ENCODE assay signal across 24 mouse cellular contexts in genomic region chr10:59774141-59774534, GRCm38 (mm10).
A peak's percentile ranks its signal among the peaks of the same experiment; 100 is the strongest.
DNase-seq lines count a peak whose midpoint lies in the region; ATAC-seq and TF ChIP-seq lines count a peak whose summit lies in the region.
"Had no signal": no experiment of that assay in that cellular context is flagged by ENCODE, and none has a peak within 500 bp of the region (broad histone marks: within the 10 kb centered on the region; RNA-seq: fewer than 3 reads in every experiment).

No protein-coding gene starts in this region.

- no peaks in the 10 kb centered on the region for H3K79me2 ChIP-seq in liver, adult 2 months (ENCODE audit: control insufficient read depth, insufficient read depth, low read length)

- H3K36me3 ChIP-seq in forebrain, embryonic 14.5 days (ENCODE audit: control insufficient read depth, insufficient read depth, low read length): 0 out of 2 replicates have a peak, but pooled peaks cover 3% of the 10 kb centered on the region
- peaks cover 3% of the 10 kb centered on the region; the same call in 1 of the 2 replicates for H3K36me3 ChIP-seq in forebrain, embryonic 13.5 days (ENCODE audit: poor library complexity, severe bottlenecking)
- no peaks in the 10 kb centered on the region for H3K36me3 ChIP-seq in liver, adult 2 months (ENCODE audit: control insufficient read depth, insufficient read depth, low read length)
- peaks cover 3% of the 10 kb centered on the region; the same call in 1 of the 2 replicates for H3K36me3 ChIP-seq in neural tube, embryonic 15.5 days
- H3K36me3 ChIP-seq: heart, embryonic 12.5 days; stomach, embryonic 15.5 days had no signal

- 0 out of 2 replicates have a peak overlapping the region, but pooled peaks have one; percentile 44 for H3K27ac ChIP-seq in forebrain, embryonic 14.5 days (ENCODE audit: low read depth, low read length)
- H3K27ac ChIP-seq in forebrain, embryonic 13.5 days: no peak overlapping the region
- H3K27ac ChIP-seq in liver, adult 2 months (replicated peaks; ENCODE audit: insufficient read depth, low read depth, low read length): peak overlapping the region; percentile 18; the same call in 1 of the 2 replicates
- H3K27ac ChIP-seq in neural tube, embryonic 15.5 days (replicated peaks): 0 out of 2 replicates have a peak overlapping the region, but pooled peaks have one; percentile 33
- H3K27ac ChIP-seq: heart, adult 2 months; kidney, embryonic 15.5 days; limb, embryonic 10.5 days; limb, embryonic 15.5 days; stomach, embryonic 15.5 days had no signal

- no peaks in the 10 kb centered on the region for H3K27me3 ChIP-seq in forebrain, embryonic 14.5 days (replicated peaks; ENCODE audit: control insufficient read depth, insufficient read depth, low read length)
- H3K27me3 ChIP-seq in forebrain, embryonic 13.5 days: no peaks in the 10 kb centered on the region
- no peaks in the 10 kb centered on the region for H3K27me3 ChIP-seq in liver, adult 2 months (ENCODE audit: control insufficient read depth, insufficient read depth, low read length)
- no peaks in the 10 kb centered on the region for H3K27me3 ChIP-seq in neural tube, embryonic 15.5 days (replicated peaks)
- H3K27me3 ChIP-seq: heart, embryonic 12.5 days; kidney, embryonic 15.5 days; limb, embryonic 15.5 days; Patski; stomach, embryonic 15.5 days had no signal

- WGBS in forebrain, embryonic 14.5 days: 87% methylated on average over 3 of the region's 3 CpGs
- WGBS in forebrain, embryonic 13.5 days: 92% methylated on average over 3 of the region's 3 CpGs
- 25% methylated on average over 3 of the region's 3 CpGs for WGBS in liver, adult 2 months
- 72% methylated on average over 3 of the region's 3 CpGs for WGBS in neural tube, embryonic 15.5 days

- ATAC-seq in forebrain, embryonic 14.5 days: no peak
- ATAC-seq in forebrain, embryonic 13.5 days: no peak
- no peak for ATAC-seq in neural tube, embryonic 15.5 days (ENCODE audit: low FRiP score)
- ATAC-seq: inflammation-experienced regulatory T-cells, adult 6 months; Patski had no signal

- no peaks in the 10 kb centered on the region for H3K9me3 ChIP-seq in forebrain, embryonic 14.5 days (replicated peaks; ENCODE audit: control insufficient read depth, low read length)
- H3K9me3 ChIP-seq in forebrain, embryonic 13.5 days (replicated peaks): no peaks in the 10 kb centered on the region
- H3K9me3 ChIP-seq in neural tube, embryonic 15.5 days (replicated peaks): no peaks in the 10 kb centered on the region
- H3K9me3 ChIP-seq: heart, embryonic 12.5 days; kidney, embryonic 15.5 days; limb, embryonic 10.5 days; limb, embryonic 15.5 days; stomach, embryonic 15.5 days had no signal

- no peak overlapping the region for H3K4me3 ChIP-seq in forebrain, embryonic 14.5 days (ENCODE audit: low read depth, low read length)
- no peak overlapping the region for H3K4me3 ChIP-seq in forebrain, embryonic 13.5 days
- H3K4me3 ChIP-seq in liver, adult 2 months (ENCODE audit: insufficient read depth, low read depth, low read length): no peak overlapping the region
- H3K4me3 ChIP-seq in neural tube, embryonic 15.5 days (replicated peaks): no peak overlapping the region
- H3K4me3 ChIP-seq: heart, adult 2 months; heart, embryonic 12.5 days; kidney, embryonic 15.5 days; limb, embryonic 10.5 days; limb, embryonic 15.5 days; stomach, embryonic 15.5 days had no signal

- no peak overlapping the region for H3K4me2 ChIP-seq in forebrain, embryonic 14.5 days (ENCODE audit: low read length)
- H3K4me2 ChIP-seq in forebrain, embryonic 13.5 days: no peak overlapping the region
- no peak overlapping the region for H3K4me2 ChIP-seq in neural tube, embryonic 15.5 days
- H3K4me2 ChIP-seq: heart, embryonic 12.5 days; kidney, embryonic 15.5 days; limb, embryonic 15.5 days; stomach, embryonic 15.5 days had no signal

- peaks cover 6% of the 10 kb centered on the region; the same call in 1 of the 2 replicates for H3K4me1 ChIP-seq in forebrain, embryonic 14.5 days (ENCODE audit: control insufficient read depth, insufficient read depth, low read length)
- peaks cover 21% of the 10 kb centered on the region for H3K4me1 ChIP-seq in forebrain, embryonic 13.5 days
- H3K4me1 ChIP-seq in liver, adult 2 months (ENCODE audit: control insufficient read depth, insufficient read depth, low read length): peaks cover 19% of the 10 kb centered on the region
- H3K4me1 ChIP-seq in neural tube, embryonic 15.5 days: peaks cover 17% of the 10 kb centered on the region
- H3K4me1 ChIP-seq: kidney, embryonic 15.5 days; limb, embryonic 10.5 days; stomach, embryonic 15.5 days had no signal

- no peak for TF ChIP-seq POLR2A in liver, adult 2 months (IDR thresholded peaks at IDR 0.05; ENCODE audit: extremely low read depth, insufficient read depth, low read length)

- TF ChIP-seq CTCF in liver, adult 2 months (IDR thresholded peaks at IDR 0.05; ENCODE audit: low read depth, low read length): no peak

- no peak for DNase-seq in forebrain, embryonic 14.5 days (ENCODE audit: low spot score)
- peak; percentile 85 for DNase-seq in liver, adult 2 months (ENCODE audit: extremely low read depth, low read depth, low spot score)
- DNase-seq in liver: no peak
- no peak for DNase-seq in neural tube, embryonic 10.5 days (ENCODE audit: extremely low spot score, low spot score)
- no peak for DNase-seq in left cerebral cortex, adult 11 months (ENCODE audit: low spot score)
- DNase-seq: adrenal gland, postnatal 10 days; cerebellum, adult 11 months; cerebellum, adult 9-10 months; cerebellum, postnatal 36 days; heart, adult 2 months; heart, postnatal 4 days; kidney, adult 18-20 months; kidney, postnatal 36 days; lung, postnatal 36 days; right cerebral cortex, postnatal 25 days had no signal

- H3K9ac ChIP-seq in forebrain, embryonic 14.5 days (ENCODE audit: low read length): no peak overlapping the region
- H3K9ac ChIP-seq in forebrain, embryonic 13.5 days: no peak overlapping the region
- H3K9ac ChIP-seq in liver, adult 2 months (ENCODE audit: low read depth, low read length): no peak overlapping the region
- no peak overlapping the region for H3K9ac ChIP-seq in neural tube, embryonic 15.5 days (replicated peaks)
- H3K9ac ChIP-seq: heart, embryonic 12.5 days; kidney, embryonic 15.5 days; limb, embryonic 15.5 days; stomach, embryonic 15.5 days had no signal
